Mouse (Mus musculus) testis, postnatal 10 days (tissue): ENCODE data around the gene Gm11060.

Experiments
- DNase-seq: peaks from one replicate; pipeline ENCODE4 v3.0.0; 2021; ENCODE audit warnings: low spot score

The Gm11060 gene

DNA sequence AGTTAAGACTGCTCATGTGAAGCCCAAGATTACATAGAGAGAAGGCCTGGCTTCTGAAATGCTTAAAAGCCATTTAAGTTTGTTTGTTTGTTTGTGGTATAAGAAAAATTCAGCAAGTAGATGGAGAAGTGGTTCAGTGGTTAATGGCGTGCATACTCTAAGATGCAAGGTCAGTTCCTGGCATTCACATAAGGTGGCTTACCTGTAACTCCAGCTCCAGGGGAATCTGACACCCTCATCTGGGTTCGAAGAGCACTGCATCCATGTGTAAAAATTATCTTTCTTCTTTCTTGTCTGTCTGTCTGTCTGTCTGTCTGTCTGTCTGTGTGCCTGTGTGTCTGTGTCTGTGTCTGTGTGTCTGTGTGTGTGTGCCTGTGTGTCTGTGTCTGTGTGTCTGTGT, at the start of gene Gm11060:
Gene Gm11060 (plus strand): TSS at position 301 of the 400 bp plus-strand sequence.
- no peak for DNase-seq

DNA sequence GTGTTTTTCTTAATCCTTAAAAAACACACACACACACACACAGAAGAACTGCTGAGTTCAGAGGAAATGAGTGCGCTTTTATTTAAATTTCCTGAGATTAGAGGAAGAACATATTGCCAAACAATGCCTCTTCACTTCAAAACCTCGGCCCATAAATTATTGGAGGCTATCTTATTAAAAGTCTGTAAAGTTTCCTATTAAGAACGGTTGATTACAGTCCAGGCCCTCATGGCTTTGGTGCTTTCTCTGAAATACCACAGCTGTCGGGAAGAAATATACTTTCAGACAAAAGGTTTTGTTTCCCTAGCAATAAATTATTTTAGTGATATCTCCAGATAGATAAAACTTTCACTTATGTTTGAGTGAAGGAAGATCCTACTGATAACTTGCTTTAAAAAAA, 48.7 kb upstream of the Gm11060 start:
- DNase-seq: no peak

DNA sequence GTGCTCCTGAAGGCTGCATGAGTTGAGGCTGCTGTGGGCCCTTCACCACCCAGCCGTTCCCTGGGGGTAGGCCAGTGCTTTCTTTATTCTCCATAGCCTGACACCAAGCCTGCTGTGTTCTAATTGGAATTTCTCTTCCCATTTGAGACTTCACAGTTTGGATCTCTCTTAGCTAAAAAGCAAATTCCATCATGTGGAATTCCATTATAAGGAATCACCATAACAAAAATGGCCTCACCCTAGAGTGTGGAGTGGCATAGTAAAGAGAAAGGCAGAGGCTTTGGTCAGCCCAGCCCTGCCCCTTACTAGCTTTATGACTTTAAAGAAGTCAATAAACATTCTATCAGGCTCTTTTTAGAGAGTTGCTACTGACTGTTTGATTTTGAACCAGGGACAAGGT, 43.5 kb upstream of the Gm11060 start:
- DNase-seq: no peak

DNA sequence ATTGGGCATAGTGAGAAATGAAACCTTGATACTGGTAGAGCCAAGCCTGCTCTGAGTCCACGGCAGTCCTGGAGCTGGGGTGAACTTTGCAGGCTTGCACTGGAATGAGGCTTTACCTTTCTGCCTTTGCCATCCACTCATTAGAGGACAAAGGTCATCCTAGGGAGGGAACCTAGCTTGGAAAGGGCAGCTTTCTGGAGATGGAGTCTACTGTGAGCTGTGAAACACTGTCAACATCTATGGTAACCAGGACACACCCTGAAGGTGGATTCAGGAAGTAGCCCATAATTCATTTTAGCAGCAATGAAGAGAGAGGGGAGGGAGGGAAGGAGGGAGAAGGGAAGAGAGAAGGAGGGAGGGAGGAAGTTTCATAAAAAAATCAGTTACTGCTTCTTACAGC, 36.3 kb upstream of the Gm11060 start:
- DNase-seq: no peak

DNA sequence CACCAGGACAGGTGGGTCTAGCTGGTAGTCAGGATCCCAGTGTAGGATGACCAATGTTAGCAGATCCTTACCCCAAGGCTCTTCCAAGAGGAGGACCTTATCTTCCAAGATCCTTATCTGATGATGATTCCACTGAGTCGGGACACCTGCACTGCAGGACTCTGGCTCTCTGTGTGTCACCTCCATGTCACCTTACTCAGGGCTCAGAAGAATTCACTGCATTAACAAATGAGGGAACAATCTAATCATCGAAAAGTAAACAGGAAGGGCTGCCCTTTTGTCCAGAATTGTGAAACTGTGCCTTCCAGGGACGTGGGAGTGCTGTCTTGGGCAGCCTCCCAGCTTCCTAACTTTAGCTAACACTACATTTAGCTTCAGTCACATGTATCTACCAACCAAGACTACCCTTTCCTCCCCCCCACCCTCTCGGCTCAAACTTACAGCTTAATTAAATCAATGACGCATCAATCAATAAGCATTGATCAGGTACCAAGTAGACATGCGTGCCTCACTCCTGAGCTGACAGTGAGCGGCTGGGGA, 33.2 kb upstream of the Gm11060 start:
- DNase-seq: no peak

DNA sequence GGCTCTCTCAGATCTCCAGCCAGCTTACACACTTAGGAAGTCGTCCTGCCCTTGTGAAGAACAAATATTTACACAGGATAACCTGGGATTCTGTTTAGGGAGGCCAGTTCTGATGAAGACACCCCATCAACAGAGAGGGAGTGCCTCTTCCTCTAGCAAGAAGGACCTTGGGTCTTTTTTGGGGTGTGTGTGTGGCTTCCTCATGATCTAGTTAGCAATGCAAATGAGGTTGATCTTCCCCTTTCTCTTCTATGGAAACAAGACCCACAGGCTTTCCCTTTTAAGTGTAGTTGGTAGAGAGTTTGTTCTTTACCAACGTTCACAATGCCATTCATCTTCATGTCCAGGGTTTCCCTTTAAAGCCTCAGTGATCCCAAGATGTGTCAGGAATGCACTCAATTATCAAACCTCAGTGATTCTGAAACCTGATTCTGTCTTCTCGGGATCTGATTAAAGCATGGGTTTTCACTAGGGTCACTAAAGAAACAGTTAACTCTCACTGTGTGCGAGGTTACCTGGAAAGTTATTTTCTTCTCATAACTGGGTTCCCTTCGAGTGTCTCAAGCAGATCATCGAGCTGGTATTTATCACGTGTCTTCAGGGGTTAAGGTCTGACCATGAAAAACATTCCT, 29.0 kb upstream of the Gm11060 start:
- DNase-seq: no peak

DNA sequence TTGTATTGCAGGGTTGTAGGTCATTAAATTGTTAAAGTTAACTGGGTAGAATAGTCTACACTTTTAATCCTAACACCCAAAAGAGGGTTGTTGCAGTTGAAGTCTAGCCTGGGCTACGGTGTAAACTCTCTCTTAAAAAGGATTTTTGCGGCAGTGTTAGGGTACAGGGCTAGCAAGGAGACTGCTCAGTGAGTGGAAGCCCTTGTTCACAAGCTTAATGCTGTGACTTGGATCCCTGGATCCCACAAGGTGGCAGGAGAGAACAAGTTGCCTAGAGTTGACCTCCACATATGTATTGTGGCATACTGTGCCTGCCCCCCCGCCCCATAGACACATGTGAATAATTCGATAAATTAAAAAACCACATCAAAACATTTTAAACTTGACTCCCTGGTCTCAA, 19.3 kb upstream of the Gm11060 start:
- no peak for DNase-seq

DNA sequence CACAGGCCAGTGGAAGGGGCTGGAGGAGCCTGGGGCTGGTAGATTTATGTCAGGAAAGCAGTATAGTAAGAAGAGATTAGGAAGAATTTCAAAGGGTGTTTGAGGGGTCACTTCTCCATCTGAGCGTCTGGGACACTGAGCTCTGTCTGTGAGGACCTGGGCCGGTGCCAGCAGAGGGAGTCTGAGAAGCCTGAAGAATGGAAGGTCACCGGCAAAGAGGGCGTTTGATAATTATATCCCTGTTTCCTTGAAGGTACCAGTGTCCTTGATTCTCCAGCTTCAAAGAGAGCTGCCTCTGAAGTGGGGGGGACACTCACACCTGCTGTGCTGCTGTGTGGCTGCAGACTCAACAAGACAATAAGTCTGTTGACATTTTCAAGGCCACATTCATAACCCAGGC, 17.6 kb upstream of the Gm11060 start:
- DNase-seq: peak; percentile 87

DNA sequence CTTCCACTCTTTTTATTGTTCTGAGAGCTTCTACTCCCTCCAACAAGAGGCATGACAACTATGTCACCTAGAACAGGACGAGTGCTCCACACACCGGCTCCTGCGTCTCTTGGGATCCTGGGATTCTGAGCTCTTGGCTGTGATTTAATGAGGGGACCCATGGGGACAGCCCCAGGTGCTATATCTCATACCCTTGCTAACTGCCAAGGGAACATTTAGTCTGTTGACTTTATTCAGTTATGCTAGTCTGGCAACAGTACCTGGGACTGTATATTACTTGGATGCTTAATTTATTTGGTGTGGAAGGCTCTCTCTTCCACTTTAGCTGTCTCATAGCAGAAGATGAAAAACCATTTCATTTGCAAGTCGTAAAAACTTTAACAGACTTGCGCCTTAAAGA, 16.0 kb upstream of the Gm11060 start:
- no peak for DNase-seq

DNA sequence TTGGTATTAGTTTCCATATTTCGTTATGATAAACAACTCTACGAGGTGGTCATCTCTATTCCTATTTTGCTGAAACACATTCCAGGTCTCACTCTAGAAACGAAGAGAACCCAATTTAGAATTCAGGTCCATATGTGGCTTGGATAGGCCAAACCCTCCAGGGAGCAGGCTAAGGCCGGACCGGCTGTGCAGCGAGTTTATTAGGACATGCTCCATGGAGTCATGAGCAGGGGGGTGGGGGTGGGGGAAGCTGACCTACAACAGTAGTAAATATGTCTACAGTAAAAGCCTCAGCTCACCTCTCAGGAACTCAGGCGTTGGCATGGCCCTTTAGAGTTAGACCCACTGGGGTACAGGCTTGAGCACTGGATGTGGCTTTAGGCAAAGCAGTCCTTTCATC, 14.7 kb upstream of the Gm11060 start:
- DNase-seq: no peak

DNA sequence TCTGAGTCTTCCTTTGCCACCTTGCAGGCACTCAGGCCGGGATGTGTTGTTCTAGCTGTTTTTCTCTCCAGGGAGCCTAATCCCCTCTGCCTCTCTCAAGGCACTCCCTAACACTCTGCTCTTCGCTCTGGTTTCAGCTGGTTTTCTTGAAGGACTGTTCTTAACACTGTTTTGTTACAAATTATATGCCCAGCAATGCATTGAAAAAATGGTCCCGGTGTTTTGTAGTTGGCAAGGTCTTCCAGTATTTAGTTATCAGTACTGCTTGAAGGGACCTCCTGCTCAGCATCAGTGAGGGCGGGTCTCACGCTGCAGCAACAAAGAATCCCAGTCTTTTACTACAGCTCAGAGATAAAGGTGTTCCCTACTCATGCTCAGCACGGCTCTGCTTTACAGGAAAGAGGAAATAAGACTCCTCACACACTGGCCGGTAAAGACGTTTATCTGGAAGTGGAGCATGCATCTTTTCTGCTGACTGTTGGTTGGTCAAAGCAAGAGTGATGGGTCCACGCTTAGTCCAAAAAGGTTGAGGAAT, 9.5 kb upstream of the Gm11060 start:
- no peak for DNase-seq

DNA sequence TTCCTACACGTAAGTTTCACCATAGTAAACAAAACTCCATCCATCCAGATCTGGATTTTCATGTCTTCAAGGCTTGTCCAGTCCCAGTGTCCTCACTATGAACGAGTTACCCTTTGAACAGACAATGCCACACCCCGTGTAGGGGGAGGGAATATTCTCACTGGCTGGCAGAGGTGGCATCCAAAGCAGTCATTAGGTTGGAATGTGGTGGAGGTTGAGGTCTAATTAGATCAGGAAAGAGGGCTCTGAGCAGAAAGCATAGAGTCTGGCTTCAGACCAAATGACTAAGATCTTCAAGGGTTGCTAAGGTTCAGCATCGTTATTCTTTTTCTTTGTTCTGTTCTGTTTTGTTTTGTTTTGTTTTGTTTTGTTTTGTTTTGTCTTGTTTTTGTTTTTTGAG, 7.8 kb upstream of the Gm11060 start:
- no peak for DNase-seq

DNA sequence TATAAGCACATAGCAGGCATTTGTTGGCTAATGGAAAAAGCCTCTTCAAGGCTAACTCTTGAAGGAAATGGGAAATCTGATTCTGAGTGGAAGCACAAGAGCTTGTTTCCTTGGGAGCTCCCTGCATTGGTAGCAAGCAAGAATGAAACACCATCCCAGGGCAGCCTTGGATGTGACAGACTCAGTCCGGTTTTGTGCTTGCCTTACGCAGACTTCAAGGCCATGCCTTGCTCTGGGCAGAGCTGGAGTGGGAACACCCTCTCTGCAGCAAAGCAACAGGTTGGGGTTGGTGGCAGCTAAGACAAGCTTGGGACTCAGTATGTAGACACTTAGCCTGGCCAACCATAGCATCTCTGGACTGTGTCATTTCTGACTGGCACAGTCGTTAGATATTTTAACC, 5.7 kb upstream of the Gm11060 start:
- no peak for DNase-seq

DNA sequence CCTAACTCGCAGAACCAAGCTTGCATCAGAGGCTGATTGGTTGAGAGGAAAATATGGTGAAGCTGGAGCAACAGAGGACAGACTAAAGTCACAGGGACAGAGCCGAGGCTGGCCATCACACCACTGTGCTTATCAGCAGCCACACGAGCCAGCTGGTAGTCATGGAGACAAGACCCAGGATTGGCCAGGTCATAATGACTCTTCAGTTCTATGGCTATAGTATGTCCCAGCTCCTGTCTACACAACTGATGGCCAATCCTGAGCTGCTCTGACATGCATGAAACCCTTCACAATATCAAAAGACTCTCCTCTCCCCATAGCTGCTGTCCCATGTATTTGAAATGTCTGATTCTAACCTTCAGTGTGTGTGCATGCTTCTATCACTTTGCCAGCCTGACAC, 3.8 kb upstream of the Gm11060 start:
- DNase-seq: no peak

DNA sequence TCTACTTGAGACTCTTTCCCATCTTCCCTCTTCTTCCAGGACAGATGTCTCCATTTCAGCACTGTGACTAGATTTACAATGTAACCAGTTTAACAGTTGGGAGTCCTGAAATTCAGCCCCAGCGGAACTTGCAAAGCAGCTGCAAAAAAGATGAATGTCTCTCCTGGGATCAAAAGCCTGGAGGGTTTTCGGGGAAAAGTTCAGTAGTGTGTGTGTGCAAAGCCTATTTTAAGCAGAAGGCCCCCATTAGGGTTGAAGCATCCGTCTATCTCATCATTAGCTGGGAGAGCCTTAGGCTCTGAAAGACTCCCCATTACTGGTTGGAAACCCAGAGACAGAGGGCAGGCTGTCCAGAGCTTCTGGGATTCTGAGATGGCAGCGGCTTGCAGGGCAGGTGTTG, 2.7 kb upstream of the Gm11060 start:
- DNase-seq: no peak

DNA sequence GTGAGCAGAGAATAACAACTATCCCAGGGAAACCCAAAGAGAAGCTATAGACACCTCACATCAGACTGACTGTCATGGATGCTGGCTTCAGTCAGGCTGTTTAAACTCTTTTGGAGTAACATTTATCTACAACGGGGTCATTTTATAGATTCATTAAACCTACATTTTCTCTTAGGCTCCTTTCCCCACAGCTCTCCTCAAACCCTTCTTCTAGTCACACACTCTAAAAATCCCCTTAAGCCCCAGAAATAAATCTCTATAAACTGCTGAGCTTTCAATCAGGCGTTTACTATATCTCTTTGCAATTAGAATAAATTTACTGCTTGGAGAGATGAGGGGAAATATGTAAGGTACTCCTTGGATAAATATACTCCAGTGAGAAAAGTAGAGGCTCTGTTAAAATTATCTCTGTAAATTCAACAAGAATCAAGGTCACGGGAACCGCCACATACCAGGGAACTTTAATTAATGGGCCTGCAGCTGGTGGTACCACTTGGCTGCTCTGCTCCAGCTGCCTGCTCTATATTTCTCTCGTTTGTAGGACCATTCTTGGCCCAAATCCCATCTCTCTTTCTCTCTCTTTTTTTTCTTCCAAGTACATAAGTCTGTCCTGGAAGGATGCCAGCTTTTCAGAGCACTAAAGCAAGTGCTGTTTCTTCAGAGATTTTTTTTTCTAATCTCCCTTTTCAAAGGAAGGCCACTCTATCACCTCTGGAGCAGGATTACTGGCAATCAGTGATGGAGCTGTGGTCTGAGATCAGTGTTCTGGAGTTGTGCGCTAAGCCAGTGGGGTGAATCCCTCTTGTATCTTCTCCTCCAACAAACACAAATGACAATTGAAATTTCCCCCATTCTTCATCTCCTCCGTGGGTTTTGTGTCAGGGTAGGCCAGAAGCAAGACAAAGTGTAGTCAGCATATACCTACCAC, 2.0 kb upstream of the Gm11060 start:
- DNase-seq: no peak

DNA sequence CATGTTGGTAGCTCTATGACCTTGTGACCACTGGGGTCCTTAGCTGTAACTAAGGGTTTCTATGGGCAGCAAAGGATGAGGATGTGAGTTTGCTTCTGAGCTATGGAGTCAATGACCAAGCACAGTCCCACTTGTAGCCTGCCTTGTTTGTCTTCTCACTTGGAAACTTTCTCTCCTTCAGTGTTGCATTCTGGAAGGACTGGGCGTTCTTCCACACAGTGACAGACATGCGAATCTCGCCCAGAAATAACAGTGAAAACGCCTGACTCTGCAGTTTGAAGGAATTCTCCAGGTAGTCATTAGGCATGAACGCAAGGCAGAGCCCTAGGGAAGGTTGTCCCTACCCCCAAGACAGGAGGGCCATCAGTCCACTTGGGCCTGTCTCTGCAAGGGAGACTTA, 827 bp upstream of the Gm11060 start:
- no peak for DNase-seq

DNA sequence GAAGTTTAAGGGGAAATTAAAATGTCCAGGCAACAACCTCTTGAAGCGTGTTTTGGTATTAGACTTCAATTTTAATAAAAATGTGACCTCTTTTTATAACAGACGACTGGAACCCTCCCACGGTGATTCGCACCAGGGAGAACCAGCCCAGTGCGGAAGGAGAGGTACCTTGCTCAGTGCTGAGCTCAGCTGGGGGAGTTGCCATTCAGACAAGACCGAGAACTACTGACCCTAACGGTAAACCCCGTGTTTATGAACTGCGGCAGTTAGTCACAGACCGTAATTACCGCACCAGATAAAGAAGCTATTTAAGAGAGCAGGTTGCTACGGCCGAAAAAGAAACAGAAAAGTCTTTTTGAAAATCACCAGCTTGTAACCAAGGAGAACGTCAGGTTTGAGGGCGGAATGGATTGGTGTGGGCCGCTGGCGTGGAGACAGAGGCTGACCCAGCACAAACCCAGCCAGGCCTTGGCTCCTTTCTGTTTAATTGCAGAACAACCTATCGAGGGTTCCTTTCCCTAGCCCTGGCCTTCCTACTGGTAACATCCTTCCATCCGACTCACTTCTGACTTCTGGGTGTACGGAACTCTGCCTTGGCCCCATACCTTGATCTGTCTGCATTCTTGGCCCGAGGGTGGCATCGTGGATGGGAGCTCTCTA, 5.6 kb downstream of the Gm11060 start:
- no peak for DNase-seq

DNA sequence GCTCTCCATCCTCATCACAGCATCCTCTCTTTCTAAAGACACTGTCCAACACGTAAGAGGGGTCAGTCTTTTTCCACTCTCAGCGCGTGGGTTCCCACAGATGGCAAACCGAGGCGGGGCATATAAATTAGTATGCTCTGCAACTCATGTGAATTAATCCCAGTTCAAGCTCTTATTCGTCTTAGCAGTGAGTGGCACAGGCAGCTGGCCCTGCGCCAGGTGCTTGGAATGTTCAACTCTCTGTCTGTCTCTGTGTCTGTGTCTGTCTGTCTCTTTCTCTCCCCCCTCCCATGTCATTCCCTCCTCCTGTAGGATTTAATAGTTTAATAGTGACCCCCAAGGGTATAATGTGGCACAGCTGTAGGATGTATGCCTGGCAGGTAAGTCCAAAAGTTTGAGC, 7.6 kb downstream of the Gm11060 start:
- no peak for DNase-seq

DNA sequence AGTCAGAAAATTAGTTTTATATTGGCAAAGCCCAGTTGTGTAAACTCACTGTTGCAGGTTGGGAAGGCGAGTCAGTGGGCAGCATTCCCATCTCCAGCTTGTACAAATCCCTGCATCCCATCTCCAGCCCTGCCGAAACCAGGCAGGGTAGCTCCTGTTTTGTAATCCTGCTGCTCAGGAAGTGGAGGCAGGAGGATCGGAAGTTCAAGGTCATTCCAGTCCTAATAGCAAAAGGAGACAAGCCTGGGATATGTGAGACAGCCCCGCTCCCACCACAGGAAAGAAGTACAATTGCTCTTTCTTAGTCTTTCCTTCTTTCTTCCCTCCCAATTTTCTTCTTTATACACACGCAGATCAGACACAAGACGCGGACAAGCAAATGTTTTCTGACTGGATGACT, 8.7 kb downstream of the Gm11060 start:
- DNase-seq: no peak

DNA sequence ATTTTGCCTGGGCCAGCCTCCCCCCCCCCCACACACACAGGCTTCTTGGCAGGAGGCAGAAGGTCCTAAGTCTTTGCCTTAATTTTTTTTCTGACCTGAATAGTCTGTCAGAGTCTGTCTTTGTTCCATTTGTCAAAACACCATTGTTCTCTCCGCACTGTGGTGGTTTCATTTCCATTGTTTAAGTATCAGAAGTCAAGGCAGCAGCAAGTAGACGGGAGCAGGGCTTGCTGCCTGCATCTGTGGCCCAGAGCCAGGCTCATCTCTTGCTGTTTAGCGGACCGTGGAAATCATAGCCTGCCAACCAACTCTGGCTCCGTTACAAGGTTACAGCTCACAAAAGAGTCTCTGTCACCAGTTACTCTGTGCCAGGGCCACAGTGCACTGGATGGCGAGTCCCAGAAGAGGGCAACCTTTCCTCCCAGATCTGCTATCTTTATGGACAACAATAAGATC, 16.9 kb downstream of the Gm11060 start:
- peak; percentile 88 for DNase-seq

DNA sequence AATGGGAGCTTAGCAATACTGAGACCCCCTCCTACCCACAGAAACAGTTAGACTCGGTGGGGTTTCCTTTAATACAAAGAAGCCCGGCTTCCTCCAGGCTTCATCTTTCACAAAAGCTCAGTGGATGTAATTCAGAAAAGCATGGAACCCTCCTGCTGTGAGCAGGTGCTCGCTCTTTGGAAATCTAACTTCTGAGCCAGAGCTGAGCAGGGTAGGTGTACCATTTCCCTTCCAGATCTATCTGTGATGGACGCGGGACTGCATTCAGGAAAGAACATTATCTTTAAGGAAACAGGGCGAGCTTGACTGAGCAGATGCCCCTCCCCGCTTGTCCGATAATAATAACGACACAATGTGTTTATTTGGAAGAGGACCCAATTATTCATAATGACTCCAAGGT, 22.3 kb downstream of the Gm11060 start:
- no peak for DNase-seq

DNA sequence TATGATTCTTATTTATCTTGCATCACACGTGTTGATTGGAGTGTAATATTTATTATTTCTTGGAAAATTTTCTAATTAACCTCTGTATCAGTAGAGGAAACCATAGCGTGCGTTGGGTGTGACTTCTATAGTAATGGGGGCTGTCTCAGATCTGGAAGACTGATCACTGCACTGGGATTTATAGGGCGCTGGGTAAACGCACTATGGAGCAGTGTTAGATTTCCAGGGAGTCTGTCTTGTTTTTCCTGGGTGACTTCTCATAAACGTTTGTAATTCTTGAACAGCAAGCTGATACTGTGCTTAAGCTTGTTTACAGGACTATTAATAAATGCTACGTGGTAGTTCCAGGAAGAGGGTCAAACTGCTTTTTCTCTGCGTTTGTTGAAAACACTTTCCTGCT, 25.9 kb downstream of the Gm11060 start:
- no peak for DNase-seq
